Mouse (Mus musculus) stomach, embryonic 15.5 days (tissue): Measurements from ENCODE around the gene Egfl8. TPM values are rescaled to one million over a fixed set of nuclear protein-coding genes. Genes with fewer than 3 reads are reported as not detected.

ENCODE experiments used
- ATAC-seq: fragments of 200-750 bp; cut with Nextera tagmentation; 2 replicates; pipeline ENCODE4 v1.8.0; 2017; ENCODE audit warnings: low read depth, moderate number of reproducible peaks, moderate TSS enrichment; ENCODE audit not compliant: insufficient read depth, low FRiP score
- H3K27ac ChIP-seq: fragments of 300-500 bp; sonication (generic); 2 replicates; pipeline ENCODE4 v1.5.1; 2015; ENCODE audit warnings: mild to moderate bottlenecking, inconsistent platforms
- H3K27me3 ChIP-seq: fragments of 300-500 bp; sonication (generic); replicated peaks from 2 replicates; pipeline ENCODE4 v1.6.1; 2015; ENCODE audit warnings: inconsistent platforms
- H3K36me3 ChIP-seq: fragments of 300-500 bp; sonication (generic); 2 replicates; pipeline ENCODE4 v1.6.1; 2015; ENCODE audit warnings: inconsistent platforms
- H3K4me1 ChIP-seq: fragments of 300-500 bp; sonication (generic); 2 replicates; pipeline ENCODE4 v1.6.1; 2015; ENCODE audit warnings: inconsistent platforms
- H3K4me2 ChIP-seq: fragments of 300-500 bp; sonication (generic); 2 replicates; pipeline ENCODE4 v1.6.1; 2015; ENCODE audit warnings: mild to moderate bottlenecking, inconsistent platforms
- H3K4me3 ChIP-seq: fragments of 300-500 bp; sonication (generic); replicated peaks from 2 replicates; pipeline ENCODE4 v1.5.1; 2015; ENCODE audit warnings: inconsistent platforms
- H3K9ac ChIP-seq: fragments of 300-500 bp; sonication (generic); 2 replicates; pipeline ENCODE4 v1.6.1; 2015; ENCODE audit warnings: inconsistent platforms
- H3K9me3 ChIP-seq: fragments of 300-500 bp; sonication (generic); 2 replicates; pipeline ENCODE4 v1.6.1; 2016; ENCODE audit warnings: inconsistent platforms
- WGBS: fragments of 180-500 bp; shearing (Covaris S2); methylation state at CpG from one replicate; pipeline ENCODE4 v1.1.7; 2015; 5-methylcytosine and 5-hydroxymethylcytosine counted together
- polyA plus RNA-seq: library from polyadenylated mRNA; unstranded; fragments of >200 nt; fragmentation: Nextera tagmentation; extraction: Ambion mirVana; gene quantifications from 2 replicates; pipeline ENCODE4 v1.2.1, GENCODE M21; 2015

Gene Egfl8
- polyA plus RNA-seq, result 3.7 and 3.8 TPM in 2 replicates

DNA sequence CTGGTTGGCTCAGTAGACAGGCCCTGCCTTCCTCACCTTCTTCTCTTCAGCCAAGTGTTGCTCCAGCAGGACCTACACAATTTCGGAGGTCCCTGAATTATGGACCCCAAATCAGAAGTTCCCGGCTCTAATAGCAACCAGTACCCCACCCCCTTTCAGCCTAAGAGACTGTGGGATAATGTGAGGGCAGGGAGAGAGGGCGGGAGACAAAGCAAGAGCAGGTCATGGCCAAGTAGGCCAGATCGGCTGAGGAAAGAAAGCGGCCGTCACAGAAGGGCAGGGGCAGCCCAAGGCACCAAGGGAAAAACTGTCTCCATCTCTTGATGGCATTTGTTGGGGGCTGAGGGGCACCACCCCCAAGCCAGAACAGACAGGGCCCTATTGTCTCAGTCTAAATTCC, at the start of gene Egfl8:
Egfl8 (minus strand) TSS at position 101 of the 400 bp plus-strand sequence.
- no peaks in the 10 kb centered on the region for H3K4me1 ChIP-seq
- no peaks in the 10 kb centered on the region for H3K27me3 ChIP-seq
- H3K9me3 ChIP-seq, result no peaks in the 10 kb centered on the region
- H3K9ac ChIP-seq, result no peak within 1 kb of the TSS
- no peak within 1 kb of the TSS for H3K4me2 ChIP-seq
- H3K36me3 ChIP-seq, result peaks cover 37% of the 10 kb centered on the region
- WGBS, result 73% methylated on average over 6 of the region's 6 CpGs
- ATAC-seq, result no peak
- no peak within 1 kb of the TSS for H3K27ac ChIP-seq
- H3K4me3 ChIP-seq, result no peak within 1 kb of the TSS

DNA sequence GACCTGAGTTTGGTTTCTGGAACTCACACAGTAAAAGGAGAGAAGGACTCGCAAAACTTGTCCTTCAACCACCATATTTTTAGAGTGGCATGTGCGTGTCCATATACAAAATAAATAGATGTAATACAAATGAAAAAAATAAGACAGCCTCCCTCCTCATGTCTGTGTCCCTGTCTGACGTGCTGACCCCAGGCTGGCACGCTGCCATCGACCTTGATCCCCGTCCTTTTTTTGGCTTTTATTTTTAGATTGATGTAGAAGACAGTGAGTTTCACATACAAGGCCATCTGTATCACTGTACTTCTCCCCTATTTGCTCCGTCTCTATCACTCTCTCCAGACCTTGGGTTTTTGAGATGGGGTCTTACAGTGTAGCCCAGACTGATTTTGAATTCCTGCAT, 48.7 kb upstream of the Egfl8 start:
- H3K4me1 ChIP-seq, result peaks cover 20% of the 10 kb centered on the region; the same call in 1 of the 2 replicates
- 67% methylated on average over 7 of the region's 7 CpGs for WGBS
- no peak for ATAC-seq
- no peak overlapping the region for H3K9ac ChIP-seq
- peaks cover 8% of the 10 kb centered on the region; the same call in 1 of the 2 replicates for H3K27me3 ChIP-seq
- no peak overlapping the region for H3K4me3 ChIP-seq
- no peaks in the 10 kb centered on the region for H3K36me3 ChIP-seq
- H3K4me2 ChIP-seq, result no peak overlapping the region
- no peak overlapping the region for H3K27ac ChIP-seq
- H3K9me3 ChIP-seq, result no peaks in the 10 kb centered on the region

DNA sequence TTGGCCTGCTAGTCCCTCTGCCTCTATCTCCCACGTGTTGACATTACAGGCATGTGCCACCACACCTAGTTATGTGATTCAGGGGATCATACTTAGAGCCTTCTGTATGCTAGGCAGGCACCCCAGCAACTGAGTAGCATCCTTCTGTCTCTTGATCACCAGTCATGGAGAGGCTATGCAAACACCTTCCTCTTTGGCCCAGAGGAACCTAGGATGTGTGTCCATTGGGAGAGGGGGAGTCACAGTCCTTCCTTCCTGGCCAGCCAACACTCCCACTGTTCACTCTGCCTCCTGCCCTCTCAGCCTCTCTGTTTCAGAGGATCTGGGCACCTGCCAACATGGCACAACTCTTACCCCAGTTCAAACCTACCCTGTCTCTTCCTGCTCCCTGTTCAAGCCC, 47.8 kb upstream of the Egfl8 start:
- Histone ChIP-seq H3K4me1 (peaks cover 20% of the 10 kb centered on the region; the same call in 1 of the 2 replicates), H3K9me3 (no peaks in the 10 kb centered on the region), H3K4me3 (no peak overlapping the region), H3K27me3 (peaks cover 8% of the 10 kb centered on the region; the same call in 1 of the 2 replicates), H3K4me2 (no peak overlapping the region), H3K27ac (no peak overlapping the region), H3K36me3 (no peaks in the 10 kb centered on the region), H3K9ac (no peak overlapping the region)
- ATAC-seq, result no peak
- 39% methylated on average over 1 of the region's 1 CpGs for WGBS

DNA sequence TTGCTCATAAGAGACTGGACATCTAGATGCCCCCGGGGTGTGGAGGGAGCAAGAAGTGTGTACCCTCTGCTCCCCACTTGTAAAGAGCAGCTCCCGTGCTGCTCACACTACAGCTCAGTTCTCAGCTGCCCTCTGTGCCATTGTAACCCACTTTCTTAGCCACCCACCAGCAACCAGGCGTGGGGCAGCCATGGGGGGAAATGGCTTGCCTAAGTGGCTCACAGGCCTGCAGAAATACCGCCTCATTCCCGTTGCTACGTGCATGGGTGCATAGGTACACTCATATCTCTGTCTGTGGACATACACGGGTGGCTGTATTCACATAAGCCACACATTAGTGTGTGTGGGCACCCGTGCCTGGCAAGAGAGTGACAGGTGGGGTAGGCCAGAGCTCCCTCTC, 47.2 kb upstream of the Egfl8 start:
- H3K27me3 ChIP-seq, result peaks cover 8% of the 10 kb centered on the region; the same call in 1 of the 2 replicates
- 85% methylated on average over 8 of the region's 8 CpGs for WGBS

DNA sequence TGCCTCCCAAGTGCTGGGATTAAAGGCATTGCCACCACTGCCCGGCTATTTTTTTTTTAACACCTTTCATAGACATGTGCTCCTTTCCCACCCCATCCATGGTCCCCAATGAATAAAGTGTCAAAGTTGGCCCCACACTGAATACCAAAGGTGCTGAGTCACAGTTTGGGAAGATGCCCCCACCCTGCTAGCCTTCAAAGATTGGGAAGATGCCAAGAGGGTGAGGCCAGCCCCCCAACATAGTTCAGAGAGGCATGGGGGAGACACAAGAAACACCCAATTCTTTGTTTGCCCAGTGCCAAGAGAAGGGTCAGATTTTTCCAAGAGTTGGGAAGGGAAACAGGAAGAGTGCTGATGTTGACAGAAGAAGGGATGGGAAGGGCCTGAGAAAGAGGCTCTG, 46.7 kb upstream of the Egfl8 start:
- Histone ChIP-seq H3K27ac (no peak overlapping the region), H3K36me3 (no peaks in the 10 kb centered on the region), H3K4me2 (no peak overlapping the region), H3K4me1 (peaks cover 20% of the 10 kb centered on the region; the same call in 1 of the 2 replicates), H3K9me3 (no peaks in the 10 kb centered on the region), H3K9ac (no peak overlapping the region), H3K4me3 (no peak overlapping the region), H3K27me3 (peaks cover 8% of the 10 kb centered on the region; the same call in 1 of the 2 replicates)
- no peak for ATAC-seq
- whole genome bisulfite sequencing, result 81% methylated on average over 1 of the region's 1 CpGs

More for the DNA sequence above, 47.2 kb upstream of the Egfl8 start:
- no peak overlapping the region for H3K27ac ChIP-seq
- H3K9ac ChIP-seq, result no peak overlapping the region
- H3K4me1 ChIP-seq, result peaks cover 20% of the 10 kb centered on the region; the same call in 1 of the 2 replicates
- no peaks in the 10 kb centered on the region for H3K36me3 ChIP-seq
- ATAC-seq, result no peak
- H3K4me2 ChIP-seq, result no peak overlapping the region
- no peak overlapping the region for H3K4me3 ChIP-seq
- no peaks in the 10 kb centered on the region for H3K9me3 ChIP-seq

DNA sequence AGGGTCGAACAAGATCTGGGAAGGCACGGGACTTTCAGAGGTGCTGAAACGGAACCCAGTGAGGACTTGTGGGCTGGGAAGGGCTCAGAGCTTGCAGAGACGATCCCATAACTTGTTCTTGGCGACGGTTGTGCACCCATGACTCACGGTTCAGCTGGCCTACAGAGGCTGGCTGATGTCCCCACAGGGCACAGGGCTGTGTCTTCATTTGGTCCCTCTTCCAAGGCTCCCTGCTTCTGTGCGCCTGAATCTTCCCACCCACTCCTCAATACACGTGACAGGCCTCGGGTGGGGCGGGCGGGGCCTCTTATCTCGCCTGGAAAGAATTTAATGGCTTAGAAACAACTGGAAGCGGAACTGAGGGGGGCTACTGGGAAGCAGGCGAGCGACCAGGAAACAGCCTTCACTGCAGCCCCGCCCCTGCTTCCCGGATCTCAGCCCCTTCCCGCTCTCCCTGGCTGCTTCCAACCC, 45.4 kb upstream of the Egfl8 start:
- no peak overlapping the region for H3K9ac ChIP-seq
- WGBS, result 4% methylated on average over 19 of the region's 19 CpGs
- peak overlapping the region; percentile 22 for H3K4me3 ChIP-seq
- peak overlapping the region; percentile 47 for H3K4me2 ChIP-seq
- H3K36me3 ChIP-seq, result no peaks in the 10 kb centered on the region
- H3K27me3 ChIP-seq, result peaks cover 8% of the 10 kb centered on the region; the same call in 1 of the 2 replicates
- no peak for ATAC-seq
- peak overlapping the region; percentile 57 for H3K27ac ChIP-seq
- no peaks in the 10 kb centered on the region for H3K9me3 ChIP-seq
- peaks cover 22% of the 10 kb centered on the region for H3K4me1 ChIP-seq

DNA sequence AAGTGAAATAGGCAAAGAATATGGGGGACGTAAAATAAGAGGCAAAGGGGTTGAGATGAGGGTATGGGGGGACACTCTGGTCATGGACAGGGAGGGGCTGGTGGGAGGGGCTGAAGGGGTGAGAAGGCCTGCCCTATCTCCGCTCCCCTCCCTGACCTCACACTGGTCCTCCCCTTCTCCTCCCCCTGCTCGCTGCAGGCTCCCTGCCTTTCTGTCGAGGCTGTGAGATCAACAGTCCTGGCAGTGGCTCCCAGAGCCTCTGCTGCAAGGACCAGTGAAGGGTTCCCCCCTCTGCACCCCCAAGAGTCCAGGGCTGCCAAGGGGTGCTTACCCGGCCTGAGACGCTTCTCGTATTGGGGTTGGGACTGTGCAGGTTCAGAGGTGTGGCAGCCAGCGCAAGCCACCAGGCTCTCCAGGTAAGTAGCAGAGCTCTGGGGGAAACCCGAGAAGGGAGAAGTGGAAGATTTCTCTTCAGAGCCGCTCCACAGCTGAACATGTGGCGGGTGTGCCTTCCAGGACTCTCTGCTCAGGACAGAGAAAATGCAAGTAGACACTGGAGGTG, 44.6 kb upstream of the Egfl8 start:
- H3K27ac ChIP-seq, result peak overlapping the region; percentile 57; the same call in 1 of the 2 replicates
- H3K27me3 ChIP-seq, result peaks cover 8% of the 10 kb centered on the region; the same call in 1 of the 2 replicates
- no peaks in the 10 kb centered on the region for H3K9me3 ChIP-seq
- peak overlapping the region; percentile 22; the same call in 1 of the 2 replicates for H3K4me3 ChIP-seq
- no peak for ATAC-seq
- H3K9ac ChIP-seq, result no peak overlapping the region
- H3K36me3 ChIP-seq, result no peaks in the 10 kb centered on the region
- H3K4me2 ChIP-seq, result peak overlapping the region; percentile 47
- WGBS, result 35% methylated on average over 10 of the region's 11 CpGs
- H3K4me1 ChIP-seq, result peaks cover 31% of the 10 kb centered on the region

DNA sequence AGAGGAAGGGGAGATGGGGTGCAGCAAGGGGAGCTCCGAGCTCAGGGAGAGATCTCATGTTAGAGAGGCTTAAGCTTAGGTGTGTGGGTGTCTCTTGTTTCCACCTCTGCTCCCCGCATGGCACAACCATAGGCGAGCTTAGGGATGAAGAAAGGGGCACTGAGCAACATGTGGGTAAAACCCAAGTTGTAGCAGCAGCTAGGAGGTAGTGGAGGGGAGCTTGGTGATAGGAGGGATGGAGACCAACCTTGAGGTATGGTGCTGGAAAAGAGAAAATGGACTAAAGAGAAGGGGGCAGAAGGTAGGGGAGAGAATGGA, 44.1 kb upstream of the Egfl8 start:
- no peak overlapping the region for H3K4me3 ChIP-seq
- no peaks in the 10 kb centered on the region for H3K36me3 ChIP-seq
- no peaks in the 10 kb centered on the region for H3K9me3 ChIP-seq
- no peak overlapping the region for H3K9ac ChIP-seq
- H3K4me2 ChIP-seq, result no peak overlapping the region
- H3K4me1 ChIP-seq, result peaks cover 35% of the 10 kb centered on the region
- no peak overlapping the region for H3K27ac ChIP-seq
- ATAC-seq, result no peak
- 51% methylated on average over 3 of the region's 3 CpGs for WGBS
- H3K27me3 ChIP-seq, result peaks cover 8% of the 10 kb centered on the region; the same call in 1 of the 2 replicates

DNA sequence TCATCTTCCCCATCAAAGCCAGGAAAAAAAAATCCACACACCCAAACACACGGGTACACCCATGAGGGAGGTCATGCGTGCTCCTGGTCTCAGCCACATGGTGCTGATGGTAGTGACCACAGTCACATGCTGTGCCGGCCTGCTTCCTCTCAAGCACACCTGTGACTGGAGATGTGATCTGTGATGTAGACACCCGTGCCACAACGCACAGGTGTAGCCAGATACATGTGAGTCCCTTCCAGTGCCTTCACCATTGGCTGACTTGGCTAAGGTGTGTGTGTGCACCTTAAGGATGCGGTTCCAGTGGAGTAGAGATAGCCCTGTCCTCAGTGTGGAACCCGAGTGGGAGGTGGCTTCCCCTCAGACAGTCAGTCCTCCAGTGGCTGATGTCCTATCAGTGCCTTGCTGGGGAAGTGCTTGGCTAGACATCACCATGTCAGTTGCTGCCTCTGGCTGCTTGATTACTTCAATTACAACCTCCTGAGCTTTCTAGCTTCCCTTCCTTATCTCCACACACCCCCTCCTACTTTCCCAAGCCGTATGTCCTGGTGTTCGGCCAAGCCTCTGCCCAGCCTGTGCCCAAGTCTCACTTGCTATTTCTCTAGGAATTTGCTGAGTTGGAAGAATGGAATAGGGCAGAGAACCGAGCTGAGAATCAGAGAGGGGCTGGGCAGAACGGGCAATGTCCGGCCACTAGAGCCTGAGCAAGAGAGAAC, 43.6 kb upstream of the Egfl8 start:
- no peak overlapping the region for H3K9ac ChIP-seq
- no peaks in the 10 kb centered on the region for H3K9me3 ChIP-seq
- peaks cover 8% of the 10 kb centered on the region; the same call in 1 of the 2 replicates for H3K27me3 ChIP-seq
- H3K4me1 ChIP-seq, result peaks cover 41% of the 10 kb centered on the region
- ATAC-seq, result no peak
- H3K4me2 ChIP-seq, result no peak overlapping the region
- H3K4me3 ChIP-seq, result no peak overlapping the region
- WGBS, result 52% methylated on average over 12 of the region's 12 CpGs
- H3K27ac ChIP-seq, result no peak overlapping the region
- H3K36me3 ChIP-seq, result no peaks in the 10 kb centered on the region

DNA sequence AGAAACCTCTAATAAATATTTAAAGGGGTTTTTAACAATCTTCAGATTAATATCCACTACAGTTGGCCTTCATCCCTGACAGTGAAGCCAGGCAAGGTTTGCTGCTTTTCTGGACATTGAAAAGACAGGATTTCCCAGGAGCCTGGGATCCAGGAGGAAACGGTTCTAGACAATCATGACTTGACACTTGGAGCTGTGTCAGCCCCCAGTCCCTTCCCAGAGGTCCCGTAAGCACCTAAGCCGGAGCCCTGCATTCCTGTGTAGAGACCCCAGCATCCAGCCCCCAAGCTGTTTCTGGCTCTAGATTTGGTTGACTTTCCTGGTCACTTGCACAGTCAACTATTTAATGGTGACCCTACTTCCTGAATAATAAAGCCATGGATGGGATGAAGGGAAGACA, 42.8 kb upstream of the Egfl8 start:
- no peak overlapping the region for H3K9ac ChIP-seq
- H3K27me3 ChIP-seq, result peaks cover 8% of the 10 kb centered on the region; the same call in 1 of the 2 replicates
- H3K4me2 ChIP-seq, result no peak overlapping the region
- WGBS, result 76% methylated on average over 3 of the region's 3 CpGs
- no peak overlapping the region for H3K4me3 ChIP-seq
- H3K27ac ChIP-seq, result no peak overlapping the region
- no peaks in the 10 kb centered on the region for H3K9me3 ChIP-seq
- H3K4me1 ChIP-seq, result peaks cover 43% of the 10 kb centered on the region
- H3K36me3 ChIP-seq, result no peaks in the 10 kb centered on the region
- ATAC-seq, result no peak

DNA sequence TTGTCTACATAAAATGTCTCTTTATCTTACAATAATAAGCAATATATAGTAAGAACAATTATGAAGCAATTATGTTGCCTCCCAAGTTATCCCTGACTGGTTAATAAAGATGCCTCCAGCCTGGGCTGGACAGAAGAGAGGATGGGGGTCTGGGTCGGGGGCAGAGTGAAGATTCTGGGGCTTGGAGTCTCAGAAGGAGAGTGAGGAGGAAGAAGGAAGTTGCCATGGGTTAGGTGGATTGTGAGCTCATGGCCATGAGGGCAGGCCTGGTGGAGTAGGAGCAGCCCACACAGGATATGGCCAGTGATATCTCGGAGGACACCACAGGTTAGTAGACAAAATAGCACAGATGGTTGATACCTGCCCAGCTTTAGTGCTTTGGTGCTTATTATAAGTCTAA, 42.4 kb upstream of the Egfl8 start:
- H3K9me3 ChIP-seq, result no peaks in the 10 kb centered on the region
- 75% methylated on average over 2 of the region's 2 CpGs for WGBS
- H3K4me2 ChIP-seq, result no peak overlapping the region
- peaks cover 43% of the 10 kb centered on the region for H3K4me1 ChIP-seq
- no peaks in the 10 kb centered on the region for H3K36me3 ChIP-seq
- no peak for ATAC-seq
- no peak overlapping the region for H3K4me3 ChIP-seq
- H3K27me3 ChIP-seq, result peaks cover 8% of the 10 kb centered on the region; the same call in 1 of the 2 replicates
- H3K9ac ChIP-seq, result no peak overlapping the region
- no peak overlapping the region for H3K27ac ChIP-seq

DNA sequence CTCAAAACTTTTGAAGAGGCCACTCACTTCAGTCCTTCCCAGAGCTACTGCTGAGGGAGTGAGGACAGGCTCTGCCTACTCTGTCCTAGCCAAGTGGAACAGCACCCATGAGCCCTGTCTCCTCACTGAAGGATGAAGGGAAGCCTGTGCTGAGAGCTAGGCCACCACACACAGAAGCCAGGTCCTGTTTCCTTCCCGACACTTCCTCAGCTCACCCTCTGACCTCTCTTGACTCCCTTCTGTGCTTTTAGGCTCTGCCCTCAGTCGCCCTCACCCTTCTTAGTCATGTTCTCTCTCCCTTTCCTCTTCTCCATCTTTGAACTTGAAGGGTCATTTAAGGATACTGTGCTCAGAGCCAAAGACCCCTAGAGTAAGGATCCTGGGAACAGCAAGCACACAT, 41.5 kb upstream of the Egfl8 start:
- H3K9ac ChIP-seq, result no peak overlapping the region
- no peak overlapping the region for H3K4me2 ChIP-seq
- H3K4me1 ChIP-seq, result peaks cover 43% of the 10 kb centered on the region
- H3K27ac ChIP-seq, result no peak overlapping the region
- no peak for ATAC-seq
- H3K9me3 ChIP-seq, result no peaks in the 10 kb centered on the region
- H3K36me3 ChIP-seq, result peaks cover 4% of the 10 kb centered on the region; the same call in 1 of the 2 replicates
- 36% methylated on average over 2 of the region's 2 CpGs for WGBS
- peaks cover 8% of the 10 kb centered on the region; the same call in 1 of the 2 replicates for H3K27me3 ChIP-seq
- H3K4me3 ChIP-seq, result no peak overlapping the region
